Mouse (Mus musculus): ENCODE measurements around the gene Suclg2.

DNA sequence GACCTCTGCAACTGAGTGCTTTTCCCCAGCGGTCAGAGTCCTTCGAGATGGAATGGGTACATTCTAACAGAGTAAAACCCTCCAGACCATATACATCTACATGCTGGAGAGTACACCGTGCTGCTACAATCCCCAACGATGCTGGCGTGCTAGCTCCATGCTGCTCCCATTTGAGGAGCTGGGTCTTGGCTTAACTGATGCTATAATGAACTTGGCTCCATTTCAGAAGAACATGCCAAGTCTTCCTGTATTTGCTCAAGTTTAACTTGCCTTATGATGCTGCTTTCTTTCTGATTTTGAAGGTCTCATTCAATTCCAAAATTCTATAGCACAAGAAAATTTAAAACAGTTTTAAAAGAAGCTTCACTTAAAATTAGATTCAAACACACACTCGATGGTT is 162.3 kb downstream of the Suclg2 start:
- TF ChIP-seq GATA1 (IDR thresholded peaks at IDR 0.05; ENCODE audit: low read length) (no peak), TAL1 (IDR thresholded peaks at IDR 0.05; ENCODE audit: low read length) (no peak)

Data from erythroblast, embryonic 14.5 days (primary cell).